Comparison of ENCODE assay signal across 17 mouse cellular contexts in the genomic region with DNA sequence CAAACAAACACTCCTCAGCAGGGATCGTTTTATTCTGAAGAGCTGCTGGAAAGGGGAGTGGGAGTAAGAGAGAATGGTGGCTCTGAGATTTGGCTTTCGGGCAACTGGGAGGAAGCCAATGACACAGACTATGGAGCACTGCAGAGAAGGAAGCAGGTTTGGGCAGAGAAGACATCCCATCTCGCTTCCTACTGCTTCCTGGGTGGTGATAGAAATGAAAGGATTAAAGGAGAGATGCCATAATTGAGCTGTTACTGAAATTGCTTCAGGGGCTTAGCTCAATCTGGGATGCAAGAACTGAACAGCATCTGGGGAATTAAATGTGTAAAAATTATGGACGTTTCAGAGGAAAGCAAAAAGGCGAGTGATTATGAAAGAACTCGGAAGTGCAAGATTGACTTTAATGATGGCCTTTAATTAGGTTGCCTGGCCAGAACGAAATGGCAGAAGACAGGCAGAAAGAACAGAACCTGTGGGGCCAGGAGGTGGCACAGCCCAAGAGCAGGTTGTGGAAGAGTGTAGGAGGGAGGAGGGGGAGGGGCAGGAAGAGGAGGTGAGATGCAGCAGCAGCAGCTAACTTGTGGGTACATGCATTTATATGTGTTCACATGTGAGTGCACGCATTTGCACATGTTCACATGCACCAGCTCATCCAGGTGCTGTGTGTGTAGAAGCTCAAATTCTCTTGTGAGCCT.
A peak's percentile ranks its signal among the peaks of the same experiment; 100 is the strongest.
DNase-seq lines count a peak whose midpoint lies in the region; ATAC-seq and TF ChIP-seq lines count a peak whose summit lies in the region.
"Had no signal": no experiment of that assay in that cellular context is flagged by ENCODE, and none has a peak within 500 bp of the region (broad histone marks: within the 10 kb centered on the region; RNA-seq: fewer than 3 reads in every experiment).

No protein-coding gene starts in this region.

- H3K27ac ChIP-seq in thymus, adult 2 months (ENCODE audit: control insufficient read depth, insufficient read depth, low read length), result no peak overlapping the region
- no peak overlapping the region for H3K27ac ChIP-seq in liver, postnatal 0 days (ENCODE audit: low read depth)
- H3K27ac ChIP-seq in kidney, embryonic 14.5 days (ENCODE audit: low read depth, low read length), result no peak overlapping the region
- H3K27ac ChIP-seq: limb, embryonic 12.5 days had no signal

- 91% methylated on average over 8 of the region's 8 CpGs for WGBS in thymus, adult 2 months
- WGBS in liver, postnatal 0 days (ENCODE audit: insufficient replicate concordance), result 65% methylated on average over 8 of the region's 8 CpGs
- WGBS in kidney, embryonic 14.5 days, result 71% methylated on average over 8 of the region's 8 CpGs

- DNase-seq in cerebellum, postnatal 14 days, result peak; percentile 50 to 57
- DNase-seq in cerebellum, adult 11 months, result no peak
- DNase-seq in thymus, adult 2 months, result peak; percentile 15
- DNase-seq in thymus, adult 18-20 months, result no peak
- DNase-seq in induced T-regulatory cell, adult 2 months (ENCODE audit: low read depth), result peak; percentile 6
- DNase-seq in liver, postnatal 0 days, result no peak
- DNase-seq: adrenal gland, postnatal 36 days; B cell, adult 2 months; gastrocnemius, postnatal 10 days; heart, postnatal 10 days; kidney, postnatal 14 days had no signal

- no peak for TF ChIP-seq POLR2A in thymus, adult 2 months (IDR thresholded peaks at IDR 0.05; ENCODE audit: control insufficient read depth, extremely low read depth, insufficient read depth, low read length, poor library complexity)

- H3K36me3 ChIP-seq in thymus, adult 2 months (ENCODE audit: control insufficient read depth, insufficient read depth, low read length), result no peaks in the 10 kb centered on the region
- H3K36me3 ChIP-seq in liver, postnatal 0 days (replicated peaks; ENCODE audit: insufficient read depth, low read length), result no peaks in the 10 kb centered on the region
- no peaks in the 10 kb centered on the region for H3K36me3 ChIP-seq in kidney, embryonic 14.5 days (ENCODE audit: control insufficient read depth, insufficient read depth, low read length)
- H3K36me3 ChIP-seq: limb, embryonic 12.5 days had no signal

- H3K4me3 ChIP-seq in thymus, adult 2 months (ENCODE audit: control insufficient read depth, insufficient read depth, low read length), result no peak overlapping the region
- no peak overlapping the region for H3K4me3 ChIP-seq in liver, postnatal 0 days (ENCODE audit: low read depth, low read length)
- H3K4me3 ChIP-seq in kidney, embryonic 14.5 days (ENCODE audit: low read length), result no peak overlapping the region
- H3K4me3 ChIP-seq: limb, embryonic 12.5 days; myocyte had no signal

- no peak for TF ChIP-seq CTCF in thymus, adult 2 months (IDR thresholded peaks at IDR 0.05; ENCODE audit: borderline replicate concordance, control insufficient read depth, extremely low read depth, insufficient read depth, low read length, poor library complexity)
- TF ChIP-seq CTCF in liver, postnatal 0 days (IDR thresholded peaks at IDR 0.05; ENCODE audit: low read depth), result no peak

- H3K4me2 ChIP-seq in liver, postnatal 0 days (ENCODE audit: low read depth, low read length), result no peak overlapping the region
- no peak overlapping the region for H3K4me2 ChIP-seq in kidney, embryonic 14.5 days (replicated peaks; ENCODE audit: low read depth, low read length)
- H3K4me2 ChIP-seq: limb, embryonic 12.5 days had no signal

- no peak for TF ChIP-seq EP300 in liver, postnatal 0 days (IDR thresholded peaks at IDR 0.05; ENCODE audit: low read depth)

- no peak overlapping the region for H3K9ac ChIP-seq in liver, postnatal 0 days (replicated peaks)
- H3K9ac ChIP-seq in kidney, embryonic 14.5 days (ENCODE audit: low read depth, low read length), result no peak overlapping the region
- H3K9ac ChIP-seq: limb, embryonic 12.5 days had no signal

- H3K27me3 ChIP-seq in thymus, adult 2 months (ENCODE audit: control insufficient read depth, insufficient read depth, low read length), result no peaks in the 10 kb centered on the region
- H3K27me3 ChIP-seq in liver, postnatal 0 days (ENCODE audit: insufficient read depth, low read length), result no peaks in the 10 kb centered on the region
- no peaks in the 10 kb centered on the region for H3K27me3 ChIP-seq in kidney, embryonic 14.5 days (ENCODE audit: control insufficient read depth, insufficient read depth, low read length)
- H3K27me3 ChIP-seq: limb, embryonic 12.5 days; Patski had no signal

- no peaks in the 10 kb centered on the region for H3K4me1 ChIP-seq in thymus, adult 2 months (replicated peaks; ENCODE audit: control insufficient read depth, insufficient read depth, low read length)
- no peaks in the 10 kb centered on the region for H3K4me1 ChIP-seq in liver, postnatal 0 days (ENCODE audit: insufficient read depth)
- H3K4me1 ChIP-seq in kidney, embryonic 14.5 days (ENCODE audit: control insufficient read depth, insufficient read depth, low read length), result no peaks in the 10 kb centered on the region

- H3K9me3 ChIP-seq in liver, postnatal 0 days (ENCODE audit: low read length), result no peaks in the 10 kb centered on the region
- H3K9me3 ChIP-seq in kidney, embryonic 14.5 days (ENCODE audit: control insufficient read depth, low read length), result no peaks in the 10 kb centered on the region
- H3K9me3 ChIP-seq: limb, embryonic 12.5 days had no signal

- ATAC-seq in liver, postnatal 0 days, result no peak
- no peak for ATAC-seq in activated CD4-positive, CD25-positive, alpha-beta regulatory T cell, adult 4 months
- no peak for ATAC-seq in kidney, embryonic 14.5 days (ENCODE audit: low FRiP score, low TSS enrichment)
- ATAC-seq: lung, postnatal 0 days; Patski had no signal

Comparison
In these comparisons a context has a peak if more than half of its experiments do, and no peak if none do; other contexts are left out.
1. DNase-seq: peak in cerebellum, postnatal 14 days (2 of 2), thymus, adult 2 months (single experiment) and induced T-regulatory cell, adult 2 months (single experiment); none in cerebellum, adult 11 months (single experiment), thymus, adult 18-20 months (0 of 2) and liver, postnatal 0 days (single experiment).